In genomic region chr9:55545556-55546175, GRCm38 (mm10) we compare ENCODE assay signal across 9 mouse cellular contexts. TPM values are rescaled to one million over a fixed set of nuclear protein-coding genes. Genes with fewer than 3 reads are reported as not detected.
DNase-seq lines count a peak whose midpoint lies in the region; ATAC-seq and TF ChIP-seq lines count a peak whose summit lies in the region.
"Had no signal": no experiment of that assay in that cellular context is flagged by ENCODE, and none has a peak within 500 bp of the region (broad histone marks: within the 10 kb centered on the region; RNA-seq: fewer than 3 reads in every experiment).

No protein-coding gene starts in this region.

- H3K9me3 ChIP-seq in heart, embryonic 14.5 days (ENCODE audit: control insufficient read depth, low read length), result no peaks in the 10 kb centered on the region

- no peaks in the 10 kb centered on the region for H3K36me3 ChIP-seq in heart, embryonic 14.5 days (ENCODE audit: control insufficient read depth, insufficient read depth, low read length)

- peaks cover 9 to 45% of the 10 kb centered on the region in 2 experiments; a peak in 3 of 4 replicates for H3K4me1 ChIP-seq in heart, embryonic 14.5 days (ENCODE audit: control insufficient read depth in 2 of 2, insufficient read depth in 2 of 2, low read length in 2 of 2)

- no peak for TF ChIP-seq CTCF in gastrocnemius, adult 2 months (IDR thresholded peaks at IDR 0.05)

- peak overlapping the region; percentile 55 for H3K4me2 ChIP-seq in heart, embryonic 14.5 days (ENCODE audit: low read length)

- intact Hi-C loops in gastrocnemius, adult 2 months (cut with DNase I), result no loop called here

- H3K27me3 ChIP-seq in heart, embryonic 14.5 days (ENCODE audit: control insufficient read depth, insufficient read depth, low read length), result peaks cover 89% of the 10 kb centered on the region

- 6% methylated on average over 41 of the region's 41 CpGs for WGBS in heart, embryonic 14.5 days

- peak; percentile 21 for DNase-seq in gastrocnemius, adult 2 months
- DNase-seq in gastrocnemius, postnatal 25 days, result no peak
- peak; percentile 37 for DNase-seq in ZHBTc4 (ENCODE audit: low read depth, low spot score)
- peak; percentile 25 to 48 for DNase-seq in kidney, postnatal 4 days
- peak; percentile 41 for DNase-seq in retina, embryonic 14.5 days (ENCODE audit: low spot score)
- no peak for DNase-seq in yolk sac, embryonic 10.5 days (ENCODE audit: low spot score)
- no peak for DNase-seq in spleen, adult 18-20 months

- no peak overlapping the region for H3K9ac ChIP-seq in heart, embryonic 14.5 days (ENCODE audit: low read length)

- ATAC-seq in heart, embryonic 14.5 days (ENCODE audit: insufficient number of reproducible peaks, insufficient read depth, low FRiP score, low read depth), result no peak

- H3K27ac ChIP-seq in gastrocnemius, adult 2 months, result no peak overlapping the region
- no peak overlapping the region for H3K27ac ChIP-seq in heart, embryonic 14.5 days (replicated peaks in 1 of 2; ENCODE audit: control insufficient read depth in 1 of 2, insufficient read depth in 1 of 2, low read depth in 2 of 2, low read length in 2 of 2)

- H3K4me3 ChIP-seq in gastrocnemius, adult 2 months, result peak overlapping the region; percentile 63
- H3K4me3 ChIP-seq in heart, embryonic 14.5 days (ENCODE audit: control insufficient read depth in 1 of 2, insufficient read depth in 1 of 2, low read depth in 1 of 2, low read length in 2 of 2), result peak overlapping the region in 1 of 2 experiments; percentile 36; a peak in 2 of 4 replicates

RNA-seq across cellular contexts. Expression of gene Isl2, which starts 7.2 kb away (rescaled TPM):
- total RNA-seq in gastrocnemius, adult 2 months (2021), result not detected
- not detected for total RNA-seq in gastrocnemius, postnatal 25 days (2021)
- 0.12 and 0.13 TPM in 2 replicates for polyA plus RNA-seq in heart, embryonic 14.5 days (2014; fragmentation: Nextera tagmentation; extraction: Ambion mirVana)
- total RNA-seq: left cerebral cortex, postnatal 36 days had no signal

RNA-seq across cellular contexts. Expression of gene Etfa, which starts 33.6 kb away (rescaled TPM):
- total RNA-seq in gastrocnemius, adult 2 months (2021), result 100 to 1,000 TPM; 217 to 370 TPM
- 100 to 1,000 TPM; 245 to 247 TPM for total RNA-seq in gastrocnemius, postnatal 25 days (2021)
- polyA plus RNA-seq in heart, embryonic 14.5 days (2014; fragmentation: Nextera tagmentation; extraction: Ambion mirVana), result 396 and 402 TPM in 2 replicates

Comparison
In these comparisons a context has a peak if more than half of its experiments do, and no peak if none do; other contexts are left out.
1. DNase-seq: peak in gastrocnemius, adult 2 months (single experiment), ZHBTc4 (single experiment), kidney, postnatal 4 days (2 of 2) and retina, embryonic 14.5 days (single experiment); none in gastrocnemius, postnatal 25 days (single experiment), yolk sac, embryonic 10.5 days (single experiment) and spleen, adult 18-20 months (0 of 2).